Mouse (Mus musculus) B cell, adult 62 days (primary cell): ENCODE measurements around the gene Il5ra. TPM values are rescaled to one million over a fixed set of nuclear protein-coding genes. Genes with fewer than 3 reads are reported as not detected.

Source experiments
- total RNA-seq: library from RNA; stranded (reverse); gene quantifications from 4 replicates; pipeline ENCODE4 v1.2.4, GENCODE M21; 2023

Il5ra gene
- total RNA-seq, result 16.9 to 22.6 TPM (median 21.7 TPM) in 4 replicates

DNA sequence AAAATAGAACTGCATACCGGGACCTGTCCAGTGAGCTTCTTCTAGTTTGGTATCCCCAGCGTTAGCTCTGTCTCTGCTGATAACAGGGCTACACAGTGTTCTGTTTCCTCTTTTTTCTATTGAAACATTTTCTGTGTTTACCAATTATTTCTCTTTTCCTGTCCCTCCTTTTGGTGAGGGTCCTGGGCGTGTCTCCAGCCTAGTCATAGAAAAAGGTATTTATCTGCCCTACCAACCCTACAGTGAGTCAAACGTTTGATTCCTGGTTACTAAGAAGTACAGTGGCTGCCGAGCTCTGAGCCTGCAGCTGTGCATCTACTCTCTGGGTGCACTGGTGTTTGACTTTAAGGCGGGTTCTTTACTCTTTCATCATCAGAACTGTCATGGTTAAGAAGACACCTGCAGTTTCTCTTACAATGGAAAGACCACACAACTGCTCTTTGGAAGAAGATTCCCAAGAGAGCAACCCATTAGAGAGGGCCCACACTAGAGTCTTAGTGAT lies at the start of gene Il5ra:
Gene Il5ra, minus strand, starts transcription at position 151 of the 502 bp plus-strand sequence.

DNA sequence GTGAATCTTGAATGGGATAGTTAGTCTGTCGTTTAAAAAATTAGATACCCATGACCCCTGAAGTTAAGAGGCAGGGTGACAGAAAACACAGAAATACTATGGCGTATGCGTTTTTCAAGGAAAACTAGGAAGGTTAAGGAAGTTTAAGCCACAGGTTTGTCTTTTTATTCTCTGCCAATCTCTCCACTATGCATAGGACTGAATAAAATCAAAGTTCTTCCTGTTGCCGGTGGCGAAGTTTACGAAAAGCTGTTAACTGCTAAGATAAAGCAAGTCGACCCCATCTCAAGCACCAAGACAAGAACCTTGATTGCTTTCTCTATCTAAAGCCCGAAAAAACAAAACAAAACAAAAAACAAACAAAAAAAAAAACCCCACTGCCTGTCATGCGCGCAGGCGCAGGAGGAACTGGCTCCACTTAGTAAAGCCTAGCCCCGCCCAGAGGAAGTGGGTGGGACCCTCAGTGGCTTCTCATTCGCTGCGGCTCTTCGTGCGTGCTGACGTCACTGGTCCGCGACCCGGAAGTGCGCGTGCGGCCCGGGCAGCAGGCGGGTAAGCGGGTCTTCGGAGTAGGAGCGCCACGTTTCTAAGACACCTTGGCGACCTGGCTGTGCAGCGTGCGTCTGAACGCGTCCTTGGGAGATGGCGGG lies 19.9 kb upstream of the Il5ra start, which contains the start of gene Trnt1:
Gene Trnt1, plus strand, starts transcription at position 481 of the 650 bp plus-strand sequence.

Other genes starting within 250 kb of the Il5ra start
- gene Trnt1, start 20.1 kb upstream of the Il5ra start, total RNA-seq, result 74.3 to 87.6 TPM (median 82.3 TPM) in 4 replicates
- gene Crbn, start 51.0 kb upstream of the Il5ra start, total RNA-seq, result 61.3 to 70.5 TPM (median 64.0 TPM) in 4 replicates